Mouse (Mus musculus) bone marrow macrophage, adult 2 months (primary cell): Measurements from ENCODE around the gene Dnm3.

Source experiments
- CTCF ChIP-seq: IDR thresholded peaks from 2 replicates; pipeline ENCODE4 v1.5.1; 2012; ENCODE audit warnings: low read depth, mild to moderate bottlenecking, low read length, moderate library complexity
- POLR2A ChIP-seq: IDR thresholded peaks from 2 replicates; pipeline ENCODE4 v1.6.1; 2012; ENCODE audit warnings: mild to moderate bottlenecking, low read depth, low read length, borderline replicate concordance

- TF ChIP-seq CTCF = no peak
- no peak for TF ChIP-seq POLR2A
Observed at GRCm38 (mm10) chr1:162179401-162179800, 298.4 kb downstream of the Dnm3 start.
